Mouse (Mus musculus): ENCODE measurements around the gene Ly6g6f. TPM values are rescaled to one million over a fixed set of nuclear protein-coding genes. Genes with fewer than 3 reads are reported as not detected.

Gene Ly6g6f
- polyA plus RNA-seq, 1 experiment from 2014 or later: 0.36 TPM

DNA sequence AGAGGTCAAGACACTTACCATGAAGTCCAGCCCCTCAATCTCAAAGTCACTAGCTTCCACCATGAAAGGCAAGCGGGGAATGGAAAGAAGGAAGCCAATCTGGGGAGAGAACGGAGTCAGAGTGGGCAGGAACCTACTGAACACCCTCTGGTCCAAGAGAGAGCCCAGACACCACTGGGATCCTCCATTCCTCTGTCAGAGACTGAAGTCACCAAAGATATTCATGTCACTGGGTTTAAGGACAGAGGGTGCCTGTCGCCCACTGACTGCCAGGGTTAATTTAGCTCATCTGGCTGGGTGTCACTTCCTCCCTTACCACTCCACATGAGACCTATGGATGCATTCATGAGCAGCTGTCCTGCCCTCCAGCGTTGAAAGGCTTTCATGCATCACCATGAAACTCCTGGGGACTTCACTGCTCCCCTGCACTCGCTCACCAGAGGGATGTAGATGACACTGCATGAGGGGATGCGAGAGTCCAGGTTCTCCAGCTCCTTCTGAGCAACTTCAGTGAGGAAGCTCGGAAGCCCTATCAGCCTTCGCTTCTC lies 53.0 kb downstream of the Ly6g6f start:
- Histone ChIP-seq H3K4me3 (ENCODE audit: low read depth, low read length) (no peak overlapping the region), H3K4me1 (ENCODE audit: control insufficient read depth, insufficient read depth, low read length) (peaks cover 3% of the 10 kb centered on the region), H3K4me2 (ENCODE audit: low read depth, low read length) (no peak overlapping the region), H3K9ac (replicated peaks; ENCODE audit: low read length) (no peak overlapping the region), H3K9me3 (replicated peaks; ENCODE audit: control insufficient read depth, low read length) (no peaks in the 10 kb centered on the region), H3K36me3 (replicated peaks; ENCODE audit: control insufficient read depth, insufficient read depth, low read depth, low read length) (no peaks in the 10 kb centered on the region), H3K27ac (replicated peaks; ENCODE audit: low read depth, low read length) (no peak overlapping the region), H3K27me3 (ENCODE audit: control insufficient read depth, insufficient read depth, low read length) (no peaks in the 10 kb centered on the region)
- no peak for DNase-seq (ENCODE audit: low spot score)
- 69% methylated on average over 8 of the region's 8 CpGs for WGBS
- no peak for ATAC-seq (replicated peaks; ENCODE audit: insufficient number of reproducible peaks, low FRiP score, low TSS enrichment, low read depth)

- Histone ChIP-seq H3K36me3 (replicated peaks; ENCODE audit: control insufficient read depth, insufficient read depth, low read depth, low read length) (no peaks in the 10 kb centered on the region), H3K4me2 (ENCODE audit: low read depth, low read length) (no peak overlapping the region), H3K4me1 (ENCODE audit: control insufficient read depth, insufficient read depth, low read length) (peaks cover 3% of the 10 kb centered on the region), H3K27me3 (ENCODE audit: control insufficient read depth, insufficient read depth, low read length) (no peaks in the 10 kb centered on the region), H3K4me3 (ENCODE audit: low read depth, low read length) (no peak overlapping the region), H3K27ac (replicated peaks; ENCODE audit: low read depth, low read length) (no peak overlapping the region), H3K9me3 (replicated peaks; ENCODE audit: control insufficient read depth, low read length) (no peaks in the 10 kb centered on the region), H3K9ac (replicated peaks; ENCODE audit: low read length) (no peak overlapping the region)
- no peak for DNase-seq (ENCODE audit: low spot score)
- 75% methylated on average over 7 of the region's 7 CpGs for WGBS
- ATAC-seq (replicated peaks; ENCODE audit: insufficient number of reproducible peaks, low FRiP score, low TSS enrichment, low read depth): no peak
These were observed 53.5 kb downstream of the Ly6g6f start for GRCm38 (mm10) chr17:35031880-35032279.

- ATAC-seq (replicated peaks; ENCODE audit: insufficient number of reproducible peaks, low FRiP score, low TSS enrichment, low read depth) (no peak), DNase-seq (ENCODE audit: low spot score) (no peak)
- H3K4me2 ChIP-seq (ENCODE audit: low read depth, low read length): no peak overlapping the region
- H3K9me3 ChIP-seq (replicated peaks; ENCODE audit: control insufficient read depth, low read length): no peaks in the 10 kb centered on the region
- H3K9ac ChIP-seq (replicated peaks; ENCODE audit: low read length): no peak overlapping the region
- peaks cover 3% of the 10 kb centered on the region for H3K4me1 ChIP-seq (ENCODE audit: control insufficient read depth, insufficient read depth, low read length)
- H3K27ac ChIP-seq (replicated peaks; ENCODE audit: low read depth, low read length): no peak overlapping the region
- 94% methylated on average over 11 of the region's 11 CpGs for WGBS
- no peaks in the 10 kb centered on the region for H3K36me3 ChIP-seq (replicated peaks; ENCODE audit: control insufficient read depth, insufficient read depth, low read depth, low read length)
- H3K4me3 ChIP-seq (ENCODE audit: low read depth, low read length): no peak overlapping the region
- no peaks in the 10 kb centered on the region for H3K27me3 ChIP-seq (ENCODE audit: control insufficient read depth, insufficient read depth, low read length)
These were observed 54.1 kb downstream of the Ly6g6f start for GRCm38 (mm10) chr17:35031272-35031671.

Other genes starting within 250 kb of the Ly6g6f start
- gene Stk19, start 248.7 kb downstream of the Ly6g6f start, polyA plus RNA-seq (2014; fragmentation: Nextera tagmentation; extraction: Ambion mirVana): 14.4 and 18.4 TPM in 2 replicates
- 65.3 and 68.1 TPM in 2 replicates for gene Dxo, start 248.6 kb downstream of the Ly6g6f start, polyA plus RNA-seq (2014; fragmentation: Nextera tagmentation; extraction: Ambion mirVana)
- 27.1 and 31.9 TPM in 2 replicates for gene Skiv2l, start 235.4 kb downstream of the Ly6g6f start, polyA plus RNA-seq (2014; fragmentation: Nextera tagmentation; extraction: Ambion mirVana)
- 128 and 130 TPM in 2 replicates for gene Nelfe, start 235.2 kb downstream of the Ly6g6f start, polyA plus RNA-seq (2014; fragmentation: Nextera tagmentation; extraction: Ambion mirVana)
- gene Cfb, start 223.1 kb downstream of the Ly6g6f start, polyA plus RNA-seq (2014; fragmentation: Nextera tagmentation; extraction: Ambion mirVana): 1.2 and 2.0 TPM in 2 replicates
- 1.6 and 2.0 TPM in 2 replicates for gene Zbtb12, start 206.1 kb downstream of the Ly6g6f start, polyA plus RNA-seq (2014; fragmentation: Nextera tagmentation; extraction: Ambion mirVana)
- gene Gm20547, start 203.6 kb downstream of the Ly6g6f start, polyA plus RNA-seq (2014; fragmentation: Nextera tagmentation; extraction: Ambion mirVana): not detected in 2 replicates
- gene C2, start 187.3 kb downstream of the Ly6g6f start, polyA plus RNA-seq (2014; fragmentation: Nextera tagmentation; extraction: Ambion mirVana): 0.81 and 1.6 TPM in 2 replicates
- gene Ehmt2, start 187.1 kb downstream of the Ly6g6f start, polyA plus RNA-seq (2014; fragmentation: Nextera tagmentation; extraction: Ambion mirVana): 59.3 and 60.6 TPM in 2 replicates
- 0.08 and 0.11 TPM in 2 replicates for gene Slc44a4, start 171.1 kb downstream of the Ly6g6f start, polyA plus RNA-seq (2014; fragmentation: Nextera tagmentation; extraction: Ambion mirVana)
- gene Neu1, start 154.4 kb downstream of the Ly6g6f start, polyA plus RNA-seq (2014; fragmentation: Nextera tagmentation; extraction: Ambion mirVana): 10.9 and 13.1 TPM in 2 replicates
- gene Hspa1b, start 126.4 kb downstream of the Ly6g6f start, polyA plus RNA-seq (2014; fragmentation: Nextera tagmentation; extraction: Ambion mirVana): 0.21 and 0.49 TPM in 2 replicates
- not detected in 2 replicates for gene Gm20481, start 115.7 kb downstream of the Ly6g6f start, polyA plus RNA-seq (2014; fragmentation: Nextera tagmentation; extraction: Ambion mirVana)
- 1.7 and 1.8 TPM in 2 replicates for gene Hspa1a, start 113.5 kb downstream of the Ly6g6f start, polyA plus RNA-seq (2014; fragmentation: Nextera tagmentation; extraction: Ambion mirVana)
- 1.5 and 2.0 TPM in 2 replicates for gene Hspa1l, start 112.9 kb downstream of the Ly6g6f start, polyA plus RNA-seq (2014; fragmentation: Nextera tagmentation; extraction: Ambion mirVana)
- 219 and 241 TPM in 2 replicates for gene Lsm2, start 103.7 kb downstream of the Ly6g6f start, polyA plus RNA-seq (2014; fragmentation: Nextera tagmentation; extraction: Ambion mirVana)
- gene Vars, start 84.6 kb downstream of the Ly6g6f start, polyA plus RNA-seq (2014; fragmentation: Nextera tagmentation; extraction: Ambion mirVana): 73.9 and 85.2 TPM in 2 replicates
- 0.10 and 0.17 TPM in 2 replicates for gene Vwa7, start 69.0 kb downstream of the Ly6g6f start, polyA plus RNA-seq (2014; fragmentation: Nextera tagmentation; extraction: Ambion mirVana)
- 3.5 and 7.5 TPM in 2 replicates for gene Sapcd1, start 57.6 kb downstream of the Ly6g6f start, polyA plus RNA-seq (2014; fragmentation: Nextera tagmentation; extraction: Ambion mirVana)
- 3.0 and 3.2 TPM in 2 replicates for gene Msh5, start 38.9 kb downstream of the Ly6g6f start, polyA plus RNA-seq (2014; fragmentation: Nextera tagmentation; extraction: Ambion mirVana)
- 73.9 and 84.2 TPM in 2 replicates for gene Clic1, start 35.6 kb downstream of the Ly6g6f start, polyA plus RNA-seq (2014; fragmentation: Nextera tagmentation; extraction: Ambion mirVana)
- 543 and 586 TPM in 2 replicates for gene Ddah2, start 26.6 kb downstream of the Ly6g6f start, polyA plus RNA-seq (2014; fragmentation: Nextera tagmentation; extraction: Ambion mirVana)
- 0.33 TPM in 1 of 2 replicates, not detected in the other for gene Ly6g6c, start 20.2 kb downstream of the Ly6g6f start, polyA plus RNA-seq (2014; fragmentation: Nextera tagmentation; extraction: Ambion mirVana)
- 0.74 and 1.2 TPM in 2 replicates for gene Mpig6b, start 19.4 kb downstream of the Ly6g6f start, polyA plus RNA-seq (2014; fragmentation: Nextera tagmentation; extraction: Ambion mirVana)
- 0.66 and 1.1 TPM in 2 replicates for gene Ly6g6e, start 8.7 kb downstream of the Ly6g6f start, polyA plus RNA-seq (2014; fragmentation: Nextera tagmentation; extraction: Ambion mirVana)
- gene Ly6g6d, start 7.5 kb downstream of the Ly6g6f start, polyA plus RNA-seq (2014; fragmentation: Nextera tagmentation; extraction: Ambion mirVana): 0.92 TPM in 1 of 2 replicates, not detected in the other
- 38.5 and 39.8 TPM in 2 replicates for gene Abhd16a, start 3.7 kb upstream of the Ly6g6f start, polyA plus RNA-seq (2014; fragmentation: Nextera tagmentation; extraction: Ambion mirVana)
- not detected in 2 replicates for gene Ly6g5c, start 22.7 kb upstream of the Ly6g6f start, polyA plus RNA-seq (2014; fragmentation: Nextera tagmentation; extraction: Ambion mirVana)
- gene Ly6g5b, start 29.8 kb upstream of the Ly6g6f start, polyA plus RNA-seq (2014; fragmentation: Nextera tagmentation; extraction: Ambion mirVana): 0.53 and 1.1 TPM in 2 replicates
- 24.6 and 26.4 TPM in 2 replicates for gene Gpank1, start 35.8 kb upstream of the Ly6g6f start, polyA plus RNA-seq (2014; fragmentation: Nextera tagmentation; extraction: Ambion mirVana)
- 273 and 294 TPM in 2 replicates for gene Csnk2b, start 36.4 kb upstream of the Ly6g6f start, polyA plus RNA-seq (2014; fragmentation: Nextera tagmentation; extraction: Ambion mirVana)
- gene D17H6S53E, start 40.8 kb upstream of the Ly6g6f start, polyA plus RNA-seq (2014; fragmentation: Nextera tagmentation; extraction: Ambion mirVana): 6.9 and 7.4 TPM in 2 replicates
- gene Apom, start 46.4 kb upstream of the Ly6g6f start, polyA plus RNA-seq (2014; fragmentation: Nextera tagmentation; extraction: Ambion mirVana): 0.49 and 0.64 TPM in 2 replicates
- gene Bag6, start 49.6 kb upstream of the Ly6g6f start, polyA plus RNA-seq (2014; fragmentation: Nextera tagmentation; extraction: Ambion mirVana): 87.8 and 101 TPM in 2 replicates
- gene Prrc2a, start 79.3 kb upstream of the Ly6g6f start, polyA plus RNA-seq (2014; fragmentation: Nextera tagmentation; extraction: Ambion mirVana): 131 and 144 TPM in 2 replicates
- 6.1 and 7.9 TPM in 2 replicates for gene Aif1, start 90.5 kb upstream of the Ly6g6f start, polyA plus RNA-seq (2014; fragmentation: Nextera tagmentation; extraction: Ambion mirVana)
- gene Lst1, start 102.8 kb upstream of the Ly6g6f start, polyA plus RNA-seq (2014; fragmentation: Nextera tagmentation; extraction: Ambion mirVana): 3.8 and 6.1 TPM in 2 replicates
- gene Ltb, start 108.8 kb upstream of the Ly6g6f start, polyA plus RNA-seq (2014; fragmentation: Nextera tagmentation; extraction: Ambion mirVana): 0.32 and 0.48 TPM in 2 replicates
- gene Tnf, start 116.4 kb upstream of the Ly6g6f start, polyA plus RNA-seq (2014; fragmentation: Nextera tagmentation; extraction: Ambion mirVana): not detected in 2 replicates
- not detected in 2 replicates for gene Lta, start 119.7 kb upstream of the Ly6g6f start, polyA plus RNA-seq (2014; fragmentation: Nextera tagmentation; extraction: Ambion mirVana)
- not detected in 2 replicates for gene Gm16181, start 135.2 kb upstream of the Ly6g6f start, polyA plus RNA-seq (2014; fragmentation: Nextera tagmentation; extraction: Ambion mirVana)
- gene Atp6v1g2, start 148.1 kb upstream of the Ly6g6f start, polyA plus RNA-seq (2014; fragmentation: Nextera tagmentation; extraction: Ambion mirVana): 6.2 and 7.9 TPM in 2 replicates
- gene Nfkbil1, start 150.2 kb upstream of the Ly6g6f start, polyA plus RNA-seq (2014; fragmentation: Nextera tagmentation; extraction: Ambion mirVana): 3.1 and 4.0 TPM in 2 replicates
- gene Ddx39b, start 156.1 kb upstream of the Ly6g6f start, polyA plus RNA-seq (2014; fragmentation: Nextera tagmentation; extraction: Ambion mirVana): 664 and 669 TPM in 2 replicates
- gene H2-D1, start 177.1 kb upstream of the Ly6g6f start, polyA plus RNA-seq (2014; fragmentation: Nextera tagmentation; extraction: Ambion mirVana): 18.8 and 24.0 TPM in 2 replicates
- 0.08 TPM in 1 of 2 replicates, not detected in the other for gene H2-Q1, start 234.8 kb upstream of the Ly6g6f start, polyA plus RNA-seq (2014; fragmentation: Nextera tagmentation; extraction: Ambion mirVana)